Mouse (Mus musculus): ENCODE data around the gene Qrsl1.

The Qrsl1 gene

DNA sequence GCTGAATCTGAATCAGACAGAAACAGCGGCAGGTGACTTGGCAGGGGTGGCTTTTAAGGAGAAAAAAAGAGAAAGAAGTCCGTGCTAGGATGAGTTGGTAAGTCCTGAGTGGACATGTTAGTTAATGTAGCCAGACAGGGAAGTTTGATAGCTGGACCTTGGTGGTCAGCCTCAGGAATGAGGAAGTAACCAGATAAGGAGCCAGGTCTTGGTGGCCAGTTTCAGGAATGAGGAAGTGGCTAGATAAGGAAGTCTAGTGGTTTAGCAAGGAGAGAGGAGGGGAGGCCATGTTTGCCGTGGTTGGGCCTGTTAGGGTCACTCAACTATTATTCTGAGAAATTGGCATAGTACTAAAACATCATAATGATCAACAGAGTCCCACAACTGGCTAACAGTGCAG lies 45.2 kb downstream of the Qrsl1 start:
- no peak for DNase-seq

GRCm38 (mm10) chr10:43855916-43856315 lies 45.6 kb downstream of the Qrsl1 start:
- no peak for DNase-seq

GRCm38 (mm10) chr10:43851898-43852297 lies 49.6 kb downstream of the Qrsl1 start:
- DNase-seq = no peak

DNA sequence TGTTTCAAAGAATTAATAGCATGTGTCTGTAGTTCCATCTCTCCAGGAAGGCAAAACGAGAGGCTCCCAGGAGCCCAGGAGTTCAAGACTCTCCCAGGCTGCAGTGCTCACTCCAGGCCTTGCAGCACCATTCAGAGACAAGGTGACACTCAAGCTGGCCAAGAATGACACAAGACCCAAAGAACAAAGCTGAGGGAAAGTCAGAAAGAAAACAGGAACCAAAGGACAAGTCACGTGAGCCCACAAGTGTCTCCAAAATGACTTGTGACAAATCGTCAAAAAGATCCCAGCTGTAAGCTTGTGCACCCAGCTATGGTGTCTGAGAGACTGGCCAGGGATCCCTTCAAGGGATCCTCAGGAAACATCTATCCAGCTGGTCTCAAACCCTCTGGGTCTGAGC lies 52.1 kb downstream of the Qrsl1 start:
- DNase-seq = no peak

- DNase-seq = no peak
These were observed 55.4 kb downstream of the Qrsl1 start for GRCm38 (mm10) chr10:43846141-43846622.

DNA sequence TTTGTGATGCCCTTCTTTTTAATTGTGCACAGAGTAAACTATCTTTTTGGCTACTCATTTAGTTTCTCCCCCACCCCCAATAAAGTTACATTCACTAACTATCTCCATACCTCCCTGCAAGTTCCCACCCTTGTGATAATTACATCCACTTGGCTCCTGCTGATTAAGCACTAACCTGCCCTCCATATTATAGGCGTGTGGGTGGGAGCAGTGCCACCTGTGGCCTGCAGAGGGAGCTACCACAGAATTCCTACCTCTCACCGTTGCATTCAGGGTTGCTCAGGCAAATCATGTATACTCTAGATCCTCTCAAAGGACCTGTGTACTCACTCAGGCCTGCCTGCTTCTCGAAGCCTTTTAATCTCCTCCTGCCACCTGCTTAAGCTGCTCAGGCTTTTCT lies 56.1 kb downstream of the Qrsl1 start:
- no peak for DNase-seq

DNA sequence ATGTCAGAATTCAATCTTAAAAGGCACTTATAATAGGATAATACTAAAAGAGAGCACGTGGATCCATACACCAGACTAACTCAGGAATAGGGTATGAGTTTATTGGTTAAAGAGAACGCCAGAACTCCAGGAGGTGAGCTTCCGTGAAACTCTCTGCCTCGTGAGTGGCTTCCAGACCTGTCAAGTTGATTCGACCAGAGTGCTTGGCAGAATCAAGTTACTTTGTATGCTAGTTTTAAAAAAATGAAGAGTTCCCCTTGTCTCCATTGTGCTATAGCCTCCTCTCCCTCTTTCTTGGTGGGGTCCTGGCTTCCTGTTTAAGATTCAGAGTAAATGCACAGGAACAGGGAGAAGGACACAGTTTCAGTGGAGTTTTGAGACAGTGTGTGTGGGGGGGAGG lies 60.1 kb downstream of the Qrsl1 start:
- DNase-seq = no peak

GRCm38 (mm10) chr10:43832868-43833267 lies 68.7 kb downstream of the Qrsl1 start:
- peak in 1 of 2 experiments; percentile 14 for DNase-seq

- DNase-seq = no peak
These were observed 71.1 kb downstream of the Qrsl1 start for GRCm38 (mm10) chr10:43830251-43831018.

- no peak for DNase-seq
These were observed 72.9 kb downstream of the Qrsl1 start for GRCm38 (mm10) chr10:43828686-43829015.

- DNase-seq = no peak
These were observed 73.4 kb downstream of the Qrsl1 start for GRCm38 (mm10) chr10:43827958-43828685.

DNA sequence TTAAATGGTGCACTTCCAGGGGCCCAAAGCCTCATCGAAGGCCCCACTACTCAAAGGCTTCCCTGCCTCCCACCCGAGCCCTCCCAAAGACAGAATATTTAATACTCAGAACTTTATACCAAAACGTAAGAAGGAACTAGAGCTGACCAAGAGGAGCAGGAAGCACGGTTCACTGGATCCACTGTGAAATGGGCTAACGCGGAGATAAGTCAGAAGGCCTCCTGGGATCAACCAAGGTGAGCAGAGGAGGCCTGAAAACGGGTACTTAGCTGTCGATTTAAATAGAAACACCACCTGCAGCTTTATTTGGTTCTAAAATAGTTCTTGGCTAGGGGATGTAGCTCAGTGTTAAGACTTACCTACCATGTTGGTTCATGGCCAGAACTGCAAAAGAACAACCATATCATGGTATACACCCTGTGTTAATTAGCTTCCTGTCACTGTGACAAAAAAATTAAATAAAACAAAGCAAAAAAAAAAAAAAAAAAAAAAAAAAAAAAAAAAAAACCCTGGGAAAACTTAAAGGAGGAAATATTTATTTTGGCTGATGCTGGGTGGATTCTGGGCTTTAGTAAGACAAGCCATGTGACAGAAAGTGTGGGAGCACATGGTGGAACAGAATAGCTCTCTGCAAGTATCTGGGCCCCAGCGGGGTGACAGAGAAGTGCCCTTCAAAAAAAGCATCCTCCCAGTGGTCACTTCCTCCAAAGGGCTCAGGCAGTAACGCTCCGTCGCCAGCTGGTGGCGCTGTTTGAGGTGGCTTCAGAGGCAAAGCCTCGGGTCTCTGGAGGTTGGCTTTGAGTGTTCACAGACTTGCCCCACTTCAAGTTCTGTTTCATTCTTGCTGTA lies 74.5 kb downstream of the Qrsl1 start:
- peak; percentile 4 to 12 for DNase-seq

GRCm38 (mm10) chr10:43825696-43826095 lies 75.8 kb downstream of the Qrsl1 start:
- DNase-seq = no peak

- DNase-seq = no peak
These were observed 76.8 kb downstream of the Qrsl1 start for GRCm38 (mm10) chr10:43824713-43825112.
